Mouse (Mus musculus): Measurements from ENCODE around the gene Zfp747.

DNA sequence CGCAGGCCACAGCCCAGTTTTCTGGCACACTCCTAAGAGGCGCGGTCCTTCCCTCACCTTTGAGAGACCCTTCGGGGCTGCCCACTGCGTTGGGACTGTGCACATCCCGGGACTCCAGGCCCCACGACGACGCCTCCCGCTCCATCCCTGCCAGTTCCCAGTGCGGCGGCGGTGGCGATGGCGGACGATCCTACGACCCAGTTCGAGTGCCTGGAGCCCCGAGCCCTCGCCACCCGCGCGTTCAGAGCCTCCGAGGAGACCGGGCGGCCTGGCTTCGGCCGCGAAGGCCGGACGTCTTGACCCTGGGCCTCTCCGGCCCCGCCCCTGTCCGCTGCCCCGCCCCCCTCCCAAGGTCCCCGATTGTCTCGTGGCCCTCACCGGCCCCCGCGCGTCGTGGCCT lies 30.8 kb downstream of the Zfp747 start:
- no peak for TF ChIP-seq POLR2A (IDR thresholded peaks at IDR 0.05; ENCODE audit: borderline replicate concordance, control insufficient read depth, low read depth, low read length)
- TF ChIP-seq CTCF (IDR thresholded peaks at IDR 0.05; ENCODE audit: control insufficient read depth, insufficient read depth, low read length), result no peak
